Mouse (Mus musculus) cerebellum, adult 2 months (tissue): Measurements from ENCODE around the gene Magoh.

Experiments used
- CTCF ChIP-seq: fragments of 200-500 bp; IDR thresholded peaks from 2 replicates; pipeline ENCODE4 v1.5.1; 2011; ENCODE audit warnings: low read depth, mild to moderate bottlenecking, control low read depth, low read length, moderate library complexity, borderline replicate concordance; ENCODE audit not compliant: insufficient read depth
- POLR2A ChIP-seq: fragments of 200-500 bp; IDR thresholded peaks from 2 replicates; pipeline ENCODE4 v1.6.1; 2011; ENCODE audit warnings: low read length, control low read depth, borderline replicate concordance; ENCODE audit not compliant: insufficient read depth

- TF ChIP-seq CTCF (no peak; the same call in 1 of the 2 replicates), POLR2A (no peak)
Measured at GRCm38 (mm10) chr4:107843687-107844086, 35.9 kb upstream of the Magoh start.
